Mouse (Mus musculus) hindbrain, embryonic 14.5 days (tissue): ENCODE measurements around the gene Sema7a. TPM values are rescaled to one million over a fixed set of nuclear protein-coding genes. Genes with fewer than 3 reads are reported as not detected.
A peak's percentile ranks its signal among the peaks of the same experiment; 100 is the strongest.

Experiments used
- ATAC-seq: fragments of 200-750 bp; cut with Nextera tagmentation; 2 replicates; pipeline ENCODE4 v1.8.0; 2017; ENCODE audit warnings: moderate number of reproducible peaks, mild to moderate bottlenecking, moderate TSS enrichment, moderate library complexity; ENCODE audit not compliant: low FRiP score
- DNase-seq: peaks from one replicate; pipeline ENCODE4 v3.0.0-alpha.2; 2015; ENCODE audit warnings: low spot score
- H3K27ac ChIP-seq: fragments of 300-500 bp; sonication (generic); 2 replicates; pipeline ENCODE4 v1.5.1; 2014; ENCODE audit warnings: mild to moderate bottlenecking, moderate library complexity
- H3K27me3 ChIP-seq: fragments of 300-500 bp; sonication (generic); 2 replicates; pipeline ENCODE4 v1.6.1; 2014; ENCODE audit warnings: mild to moderate bottlenecking, low read length, mixed read lengths; ENCODE audit not compliant: control insufficient read depth, insufficient read depth
- H3K36me3 ChIP-seq: fragments of 300-500 bp; sonication (generic); replicated peaks from 2 replicates; pipeline ENCODE4 v1.6.1; 2014; ENCODE audit not compliant: control insufficient read depth, insufficient read depth
- H3K4me1 ChIP-seq: fragments of 300-500 bp; sonication (generic); replicated peaks from 2 replicates; pipeline ENCODE4 v1.6.1; 2014; ENCODE audit warnings: antibody characterized with exemption, low read length, mixed read lengths; ENCODE audit not compliant: control insufficient read depth, insufficient read depth
- H3K4me2 ChIP-seq: fragments of 300-500 bp; sonication (generic); replicated peaks from 2 replicates; pipeline ENCODE4 v1.6.1; 2014; ENCODE audit warnings: mild to moderate bottlenecking, moderate library complexity
- H3K4me3 ChIP-seq: fragments of 300-500 bp; sonication (generic); replicated peaks from 2 replicates; pipeline ENCODE4 v1.5.1; 2014; ENCODE audit warnings: mild to moderate bottlenecking, low read length
- H3K9ac ChIP-seq: fragments of 300-500 bp; sonication (generic); 2 replicates; pipeline ENCODE4 v1.6.1; 2014
- H3K9me3 ChIP-seq: fragments of 300-500 bp; sonication (generic); 2 replicates; pipeline ENCODE4 v1.6.1; 2016; ENCODE audit warnings: low read length; ENCODE audit not compliant: control insufficient read depth
- WGBS: fragments of 180-500 bp; shearing (Covaris S2); extraction: QIAGEN DNeasy Blood & Tissue Kit; methylation state at CpG from one replicate; pipeline ENCODE4 v1.1.7; 2014; 5-methylcytosine and 5-hydroxymethylcytosine counted together
- polyA plus RNA-seq: library from polyadenylated mRNA; unstranded; fragments of >200 nt; fragmentation: Nextera tagmentation; extraction: Ambion mirVana; gene quantifications from 2 replicates; pipeline ENCODE4 v1.2.1, GENCODE M21; 2014

Sema7a gene
- polyA plus RNA-seq, 1 experiment from 2014 or later: 6.3 TPM

DNA sequence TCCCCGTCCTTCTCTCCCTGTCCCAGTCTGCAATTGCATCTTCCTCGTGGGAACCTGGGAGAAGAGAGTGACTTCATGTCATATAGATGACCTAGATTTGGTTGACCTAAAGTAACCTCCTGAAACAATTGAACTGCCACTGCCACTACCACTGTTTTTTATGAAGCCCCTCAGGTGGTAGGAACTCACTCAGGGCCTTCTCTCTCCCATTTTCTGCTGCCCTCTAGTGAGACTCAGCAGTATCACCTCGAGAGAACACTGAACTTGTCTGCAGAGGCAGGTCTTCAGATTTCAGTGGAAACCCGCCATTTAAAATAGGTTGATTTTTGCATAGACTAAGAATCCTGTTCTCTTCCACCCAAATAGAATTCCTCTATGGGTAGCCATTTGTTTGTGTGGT, 55.4 kb downstream of the Sema7a start:
- Histone ChIP-seq H3K4me2 (no peak overlapping the region), H3K27me3 (peaks cover 12% of the 10 kb centered on the region), H3K36me3 (no peaks in the 10 kb centered on the region), H3K27ac (no peak overlapping the region), H3K4me3 (no peak overlapping the region), H3K9ac (no peak overlapping the region), H3K4me1 (peaks cover 13% of the 10 kb centered on the region), H3K9me3 (no peaks in the 10 kb centered on the region)
- 38% methylated on average over 4 of the region's 4 CpGs for WGBS
- DNase-seq: peak; percentile 65
- ATAC-seq: no peak

DNA sequence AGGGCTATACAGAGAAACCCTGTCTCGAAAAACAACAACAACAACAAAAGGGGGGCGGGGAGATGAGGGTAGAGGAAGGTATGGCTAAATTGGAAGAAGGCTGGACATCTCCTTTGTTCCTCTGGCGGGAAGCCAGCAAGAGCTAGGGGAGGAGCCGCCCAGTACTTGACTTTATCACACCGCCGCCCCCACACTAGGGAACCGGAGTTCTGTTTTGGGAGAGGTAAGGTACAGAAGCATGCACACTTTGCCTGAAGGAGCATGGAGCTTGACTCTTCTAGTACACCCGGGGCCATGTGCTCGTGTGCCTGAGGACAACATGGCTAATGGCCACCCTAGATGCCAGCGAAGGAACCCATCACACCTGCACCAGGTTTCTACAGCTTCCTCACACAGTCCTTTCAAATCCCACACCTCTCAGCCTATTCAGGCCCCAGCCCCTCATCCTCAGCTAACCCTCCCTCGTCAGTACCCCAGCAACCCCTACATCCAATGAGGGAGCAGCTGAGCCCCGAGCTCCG, 57.7 kb downstream of the Sema7a start:
- Histone ChIP-seq H3K36me3 (no peaks in the 10 kb centered on the region), H3K27ac (no peak overlapping the region; the same call in 1 of the 2 replicates), H3K4me2 (peak overlapping the region; percentile 61), H3K27me3 (peaks cover 15% of the 10 kb centered on the region), H3K4me1 (peaks cover 13% of the 10 kb centered on the region), H3K4me3 (peak overlapping the region; percentile 25), H3K9me3 (no peaks in the 10 kb centered on the region), H3K9ac (peak overlapping the region; percentile 41)
- DNase-seq (no peak), ATAC-seq (no peak; the same call in 1 of the 2 replicates)
- 24% methylated on average over 13 of the region's 13 CpGs for whole genome bisulfite sequencing

DNA sequence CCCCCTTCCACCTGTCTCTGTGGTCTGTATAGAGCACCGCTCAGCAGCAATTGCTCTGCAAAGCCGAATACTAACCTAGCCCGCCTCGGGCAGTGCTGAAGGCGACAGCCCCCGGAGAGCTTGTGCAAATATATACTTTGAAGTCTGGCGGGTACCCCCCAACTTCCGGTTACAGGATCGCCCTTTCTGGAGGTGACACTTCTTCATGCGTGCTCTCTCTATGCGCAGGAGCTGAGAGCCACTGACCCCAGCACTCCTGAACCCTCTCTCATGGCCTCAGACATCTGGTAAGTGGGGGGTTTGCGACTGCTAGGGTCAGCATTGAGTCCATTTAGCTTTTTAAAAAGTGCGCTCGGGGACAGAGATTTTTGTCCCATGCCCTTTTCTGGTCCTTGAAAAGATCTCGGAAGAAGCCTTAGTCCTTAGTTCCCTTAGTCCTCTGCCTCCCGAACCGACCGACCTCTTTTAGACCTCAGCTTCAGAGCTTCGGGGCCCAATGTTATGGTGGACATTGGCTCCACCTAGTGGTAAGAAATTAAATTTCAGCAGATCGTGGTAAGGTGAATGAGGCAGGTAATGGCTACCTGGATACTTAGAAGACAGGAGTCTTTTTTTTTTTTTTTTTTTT, 58.2 kb downstream of the Sema7a start:
- H3K9ac ChIP-seq: peak overlapping the region; percentile 41
- H3K4me1 ChIP-seq: peaks cover 11% of the 10 kb centered on the region
- 2% methylated on average over 20 of the region's 20 CpGs for WGBS
- peak; percentile 93 for DNase-seq
- H3K9me3 ChIP-seq: no peaks in the 10 kb centered on the region
- ATAC-seq: peak; percentile 90
- no peak overlapping the region; the same call in 1 of the 2 replicates for H3K27ac ChIP-seq
- peak overlapping the region; percentile 25 for H3K4me3 ChIP-seq
- H3K27me3 ChIP-seq: peaks cover 15% of the 10 kb centered on the region
- H3K36me3 ChIP-seq: no peaks in the 10 kb centered on the region
- peak overlapping the region; percentile 61 for H3K4me2 ChIP-seq

DNA sequence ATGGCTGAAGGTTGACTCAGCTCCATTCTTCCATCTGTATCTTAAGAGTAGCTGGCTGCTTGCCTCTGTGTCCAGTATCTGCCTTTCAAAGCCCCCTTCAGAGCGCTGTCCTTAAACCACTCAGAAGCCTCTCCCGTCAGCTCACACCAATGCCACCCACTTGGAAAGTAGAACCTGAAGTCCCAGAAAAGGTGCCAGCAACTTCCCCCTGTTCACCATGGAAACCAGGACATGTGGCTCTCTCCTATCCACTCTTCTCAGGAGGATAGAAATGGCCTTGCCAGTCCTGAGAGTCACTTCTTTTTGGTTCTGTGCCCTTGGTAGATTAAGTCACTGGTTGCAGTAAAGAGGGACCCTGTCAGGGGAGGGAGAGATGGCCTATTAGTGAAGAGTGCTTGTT, 58.8 kb downstream of the Sema7a start:
- H3K4me2 ChIP-seq: no peak overlapping the region
- WGBS: 51% methylated on average over 2 of the region's 2 CpGs

DNA sequence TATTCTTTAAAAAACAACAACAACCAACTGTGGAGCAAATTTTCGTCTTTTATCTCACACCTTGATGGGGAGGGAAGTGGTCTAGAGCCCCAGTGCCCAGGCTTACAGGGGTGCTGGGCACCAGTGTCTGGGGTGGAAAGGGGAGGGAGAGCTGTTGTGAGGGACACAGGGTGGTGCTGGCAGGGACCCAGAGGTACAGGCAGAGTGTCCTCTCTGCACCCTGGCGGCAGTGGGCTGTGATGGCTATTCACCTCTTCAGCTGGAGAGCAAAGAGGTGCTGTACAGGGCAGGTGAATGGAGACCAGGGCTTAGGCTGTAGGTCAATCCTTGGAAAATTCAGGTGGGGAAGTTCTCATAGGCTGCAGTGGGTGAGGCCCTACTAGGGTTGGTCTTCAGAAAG, 59.8 kb downstream of the Sema7a start:
- no peak for ATAC-seq

More for the DNA sequence above, 58.8 kb downstream of the Sema7a start:
- Histone ChIP-seq H3K9ac (no peak overlapping the region), H3K9me3 (no peaks in the 10 kb centered on the region), H3K27ac (no peak overlapping the region), H3K36me3 (no peaks in the 10 kb centered on the region), H3K4me3 (no peak overlapping the region), H3K4me1 (peaks cover 8% of the 10 kb centered on the region), H3K27me3 (peaks cover 15% of the 10 kb centered on the region)
- DNase-seq: no peak
- ATAC-seq: no peak

DNA sequence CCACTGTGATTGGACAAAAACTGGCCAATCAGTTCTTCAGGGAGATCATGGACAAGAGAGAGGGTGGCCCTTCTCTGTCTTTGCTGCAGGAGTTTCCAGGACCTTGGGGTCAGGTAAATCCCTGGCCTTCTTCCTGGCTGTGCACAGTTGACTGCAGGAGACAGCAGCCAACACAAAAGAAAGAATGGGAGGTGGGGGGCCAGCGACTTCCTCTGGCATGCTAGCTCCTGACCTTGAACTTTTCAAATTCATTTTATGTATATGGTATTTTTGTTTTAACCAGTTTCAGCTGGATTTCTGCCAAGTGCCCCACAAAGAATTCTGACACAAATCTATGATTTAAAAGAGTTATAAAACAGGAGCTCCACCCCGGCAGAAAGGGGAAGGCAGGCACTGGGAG, 63.4 kb downstream of the Sema7a start:
- Histone ChIP-seq H3K9me3 (no peaks in the 10 kb centered on the region), H3K36me3 (no peaks in the 10 kb centered on the region), H3K4me1 (peaks cover 3% of the 10 kb centered on the region), H3K4me2 (no peak overlapping the region), H3K4me3 (no peak overlapping the region), H3K9ac (no peak overlapping the region), H3K27ac (no peak overlapping the region), H3K27me3 (peaks cover 8% of the 10 kb centered on the region)
- 32% methylated on average over 2 of the region's 2 CpGs for WGBS
- no peak for DNase-seq
- ATAC-seq: no peak

More for the DNA sequence above, 59.8 kb downstream of the Sema7a start:
- peaks cover 8% of the 10 kb centered on the region for H3K4me1 ChIP-seq
- no peak overlapping the region for H3K9ac ChIP-seq
- no peaks in the 10 kb centered on the region for H3K36me3 ChIP-seq
- DNase-seq: no peak
- H3K27me3 ChIP-seq: peaks cover 15% of the 10 kb centered on the region
- 57% methylated on average over 2 of the region's 2 CpGs for WGBS
- H3K4me2 ChIP-seq: no peak overlapping the region
- H3K9me3 ChIP-seq: no peaks in the 10 kb centered on the region
- no peak overlapping the region for H3K4me3 ChIP-seq
- H3K27ac ChIP-seq: no peak overlapping the region

DNA sequence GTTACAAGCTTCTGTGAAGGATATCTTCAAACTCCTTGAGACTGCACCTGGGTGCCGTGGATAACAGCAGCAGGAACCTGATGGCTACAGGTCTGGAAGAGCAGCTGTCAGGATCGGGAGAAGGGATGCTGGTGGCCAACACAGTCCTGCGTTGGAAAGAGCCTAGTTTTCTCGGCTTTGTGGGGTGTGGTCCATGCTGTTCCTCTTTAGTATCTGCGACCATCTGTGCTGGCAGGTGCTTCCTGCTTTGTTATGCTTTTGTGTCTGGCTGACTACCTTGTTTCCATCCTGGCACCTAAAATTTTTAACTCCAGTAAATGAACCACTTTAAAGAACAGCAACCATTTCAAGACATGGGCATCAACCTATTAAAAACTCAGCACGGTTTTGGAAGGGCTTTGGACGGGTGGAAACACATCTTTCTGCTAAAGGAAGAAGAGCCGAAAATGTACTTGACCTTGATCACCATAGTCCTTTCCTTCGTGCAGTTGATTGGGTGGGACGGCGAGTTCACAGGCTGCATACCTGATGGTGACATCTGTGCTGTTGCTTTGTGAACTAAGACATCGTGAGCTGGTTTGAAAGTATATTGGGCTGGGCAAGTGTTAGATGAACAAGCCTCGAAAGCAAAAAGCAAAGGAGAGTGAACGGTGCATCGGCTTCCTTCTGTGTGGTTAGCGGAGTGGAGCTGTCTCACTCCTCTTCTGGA, 66.0 kb downstream of the Sema7a start, which contains the start of gene Cyp11a1:
TSS of gene Cyp11a1 (plus strand) at position 659 of the 709 bp plus-strand sequence.
- ATAC-seq: no peak
- no peaks in the 10 kb centered on the region for H3K9me3 ChIP-seq
- WGBS: 85% methylated on average over 16 of the region's 16 CpGs

DNA sequence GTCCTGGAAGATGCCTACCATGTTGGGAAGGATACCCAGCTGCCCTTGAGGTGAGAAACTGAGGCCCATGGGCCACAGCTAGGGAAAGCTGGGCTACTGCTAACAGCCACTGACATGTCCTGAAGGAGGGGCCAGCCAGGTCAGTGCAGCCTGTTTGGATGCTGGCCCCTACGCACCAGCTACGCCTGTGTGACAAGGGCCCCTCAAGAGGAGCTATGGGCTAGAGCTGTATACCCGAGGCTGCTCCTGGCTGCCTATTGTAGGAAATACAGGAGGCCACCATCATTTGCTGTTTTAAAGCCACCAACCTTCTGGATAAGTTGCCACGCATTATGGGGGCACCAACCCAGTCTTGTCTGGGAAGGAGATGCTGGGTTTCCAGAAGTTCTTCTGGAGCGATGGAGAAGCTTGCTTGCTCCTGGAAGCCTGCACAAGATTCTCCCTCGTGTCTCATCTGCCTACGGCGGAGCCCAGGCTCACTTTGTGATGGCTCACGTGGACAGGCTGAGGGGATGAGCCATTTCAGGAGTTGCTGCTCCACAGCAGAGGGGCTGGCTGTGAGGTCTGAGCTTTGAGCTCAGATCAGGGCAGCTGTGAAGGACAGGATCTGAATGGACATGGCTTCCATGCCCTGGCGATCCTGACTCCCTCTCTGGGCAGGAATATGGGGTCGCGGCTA, 68.6 kb downstream of the Sema7a start:
- ATAC-seq (peak; percentile 75), DNase-seq (peak; percentile 27)
- Histone ChIP-seq H3K4me2 (peak overlapping the region; percentile 45), H3K27ac (peak overlapping the region; percentile 90), H3K4me1 (peaks cover 17% of the 10 kb centered on the region), H3K9ac (peak overlapping the region; percentile 52), H3K36me3 (no peaks in the 10 kb centered on the region), H3K9me3 (no peaks in the 10 kb centered on the region), H3K4me3 (peak overlapping the region; percentile 14; the same call in 1 of the 2 replicates), H3K27me3 (no peaks in the 10 kb centered on the region)
- WGBS: 45% methylated on average over 12 of the region's 12 CpGs

More for the DNA sequence above, 66.0 kb downstream of the Sema7a start, which contains the start of gene Cyp11a1:
- Histone ChIP-seq H3K36me3 (no peaks in the 10 kb centered on the region), H3K27ac (no peak within 1 kb of the TSS), H3K4me2 (no peak within 1 kb of the TSS), H3K27me3 (peaks cover under 1% of the 10 kb centered on the region; the same call in 1 of the 2 replicates), H3K4me1 (peaks cover 17% of the 10 kb centered on the region), H3K4me3 (no peak within 1 kb of the TSS), H3K9ac (no peak within 1 kb of the TSS)
- DNase-seq: no peak

DNA sequence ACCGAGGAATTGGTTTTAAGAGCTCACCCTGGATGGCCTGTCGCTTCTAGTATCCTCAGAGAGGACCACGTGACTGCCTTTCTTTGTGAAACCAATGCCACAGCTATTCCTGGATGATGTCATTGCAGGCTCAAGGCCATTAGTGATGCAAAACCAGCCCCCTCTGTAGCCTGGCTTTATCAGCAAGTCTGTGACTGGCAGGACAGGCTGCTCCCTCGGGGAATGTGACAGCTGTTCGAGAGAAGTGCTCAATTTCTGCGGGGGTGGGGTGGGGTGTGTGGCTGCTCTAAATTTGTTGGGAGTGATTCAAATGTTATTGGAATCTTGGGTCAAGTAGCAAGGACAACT, 69.1 kb downstream of the Sema7a start:
- 1% methylated on average over 6 of the region's 6 CpGs for whole genome bisulfite sequencing
- peak overlapping the region; percentile 90 for H3K27ac ChIP-seq
- ATAC-seq (peak; percentile 90), DNase-seq (peak; percentile 82)
- H3K9me3 ChIP-seq: no peaks in the 10 kb centered on the region
- peak overlapping the region; percentile 52 for H3K9ac ChIP-seq
- H3K36me3 ChIP-seq: no peaks in the 10 kb centered on the region
- H3K4me2 ChIP-seq: peak overlapping the region; percentile 45
- no peaks in the 10 kb centered on the region for H3K27me3 ChIP-seq
- peak overlapping the region; percentile 14; the same call in 1 of the 2 replicates for H3K4me3 ChIP-seq
- peaks cover 17% of the 10 kb centered on the region for H3K4me1 ChIP-seq
